Mouse (Mus musculus): ENCODE data around the gene Npepl1. TPM values are rescaled to one million over a fixed set of nuclear protein-coding genes. Genes with fewer than 3 reads are reported as not detected.

Npepl1 gene
- total RNA-seq, 2 experiments from 2014 or later, result 15.8 to 16.2 TPM

GRCm38 (mm10) chr2:174103527-174103926, 6.6 kb upstream of the Npepl1 start:
- no peak for DNase-seq
- intact Hi-C loops (cut with DNase I), result no loop called here

DNA sequence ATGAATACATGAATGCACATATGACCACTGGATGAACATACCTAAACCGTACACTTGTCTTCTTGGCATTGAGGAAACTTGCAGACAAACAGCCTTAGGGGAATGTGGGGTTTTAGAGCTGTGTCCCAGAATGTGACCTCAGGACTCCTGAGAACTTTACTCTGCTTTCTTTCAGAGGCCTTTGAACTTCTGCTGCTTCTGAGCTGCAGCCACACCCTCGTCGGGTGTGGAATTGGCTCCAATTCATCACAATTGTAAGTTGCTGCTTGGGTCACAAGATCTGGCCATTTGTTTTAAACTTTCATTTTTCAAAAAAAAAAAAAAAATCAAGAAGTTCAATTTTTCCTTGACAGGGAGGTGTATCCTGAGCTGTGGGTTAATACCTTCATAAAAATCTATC, 2.8 kb upstream of the Npepl1 start:
- intact Hi-C loops (cut with DNase I), result no loop called here
- no peak for DNase-seq

GRCm38 (mm10) chr2:174110783-174111549, 817 bp downstream of the Npepl1 start:
- intact Hi-C loops (cut with DNase I), result no loop called here
- DNase-seq, result peak; percentile 36

- DNase-seq, result no peak
- intact Hi-C loops (cut with DNase I), result no loop called here
Measured at GRCm38 (mm10) chr2:174112931-174113330, 2.8 kb downstream of the Npepl1 start.

DNA sequence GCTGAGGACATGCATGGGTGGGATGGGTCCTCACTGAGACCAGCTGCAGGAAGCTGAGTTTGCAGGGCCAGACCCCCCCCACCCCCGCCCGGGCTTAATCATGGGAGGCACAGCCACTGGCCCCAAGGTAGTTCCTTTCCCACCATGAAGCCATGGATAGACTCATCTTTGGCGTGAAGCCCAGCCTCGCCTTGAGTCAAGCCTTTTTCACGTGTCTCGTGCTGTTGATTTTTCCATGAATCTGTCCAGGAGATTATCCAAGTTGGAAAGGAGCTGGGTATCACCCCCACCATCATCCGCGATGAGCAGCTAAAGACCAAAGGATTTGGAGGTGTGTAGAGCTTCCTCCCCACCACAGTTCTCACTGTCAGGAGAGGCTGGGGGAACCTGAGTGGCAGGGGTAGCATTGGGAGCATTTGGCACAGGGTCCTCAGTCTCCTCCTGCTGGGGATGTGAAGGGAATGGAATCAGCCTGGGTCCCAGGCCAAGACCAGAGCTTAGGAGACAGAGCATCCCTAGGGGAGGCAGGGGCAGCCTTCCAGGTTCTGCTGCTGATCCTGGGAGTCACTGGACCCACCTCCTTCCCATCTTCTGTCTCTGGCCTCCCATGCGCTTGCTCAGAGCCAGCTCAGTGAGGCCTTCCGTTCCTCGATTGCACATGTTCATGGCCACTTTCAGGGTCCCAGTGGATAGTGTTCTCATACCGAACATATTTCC, 4.2 kb downstream of the Npepl1 start:
- DNase-seq, result no peak
- intact Hi-C loops (cut with DNase I), result no loop called here

- DNase-seq, result no peak
- intact Hi-C loops (cut with DNase I), result no loop called here
Measured at GRCm38 (mm10) chr2:174116929-174117328, 6.8 kb downstream of the Npepl1 start.

DNA sequence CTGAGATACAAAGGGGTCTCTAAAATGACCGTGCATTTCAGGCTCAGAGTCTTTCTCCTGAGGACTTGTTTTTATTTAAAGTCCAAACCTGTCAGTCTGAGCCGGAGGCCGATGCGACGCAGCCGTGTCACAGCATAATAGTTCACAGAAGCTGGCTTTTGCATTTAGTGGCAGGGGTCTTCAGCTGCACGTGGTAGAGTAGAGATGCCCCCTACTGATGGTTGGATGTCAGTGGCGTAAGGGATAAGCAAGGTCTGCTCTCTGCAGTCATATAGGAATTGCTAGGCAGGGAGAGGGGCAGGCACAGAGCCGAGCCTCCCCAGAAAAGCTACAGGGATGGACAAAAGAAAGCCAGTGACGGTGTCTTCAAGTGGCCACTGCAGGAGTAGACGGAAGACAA, 8.0 kb downstream of the Npepl1 start:
- DNase-seq, result no peak
- intact Hi-C loops (cut with DNase I), result no loop called here

DNA sequence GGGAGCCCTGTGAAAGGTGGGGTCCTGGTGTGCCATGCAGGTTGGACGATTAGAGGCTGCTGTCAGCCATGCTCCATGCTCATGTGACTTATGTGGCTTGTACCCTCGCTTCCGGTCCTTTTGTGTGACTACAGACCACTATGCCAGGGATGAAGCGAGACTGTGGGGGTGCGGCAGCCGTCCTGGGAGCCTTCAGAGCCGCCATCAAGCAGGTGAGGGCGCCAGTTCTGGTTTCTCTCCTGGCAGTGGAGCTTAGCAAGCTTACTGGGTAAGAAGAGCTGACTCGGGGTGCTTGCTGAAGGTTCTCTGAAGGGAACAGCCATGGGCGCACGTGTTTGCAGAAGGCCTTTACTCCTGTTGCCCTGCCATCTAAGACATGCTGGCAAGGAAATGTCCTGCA, 9.1 kb downstream of the Npepl1 start:
- DNase-seq, result no peak
- intact Hi-C loops (cut with DNase I), result no loop called here

DNA sequence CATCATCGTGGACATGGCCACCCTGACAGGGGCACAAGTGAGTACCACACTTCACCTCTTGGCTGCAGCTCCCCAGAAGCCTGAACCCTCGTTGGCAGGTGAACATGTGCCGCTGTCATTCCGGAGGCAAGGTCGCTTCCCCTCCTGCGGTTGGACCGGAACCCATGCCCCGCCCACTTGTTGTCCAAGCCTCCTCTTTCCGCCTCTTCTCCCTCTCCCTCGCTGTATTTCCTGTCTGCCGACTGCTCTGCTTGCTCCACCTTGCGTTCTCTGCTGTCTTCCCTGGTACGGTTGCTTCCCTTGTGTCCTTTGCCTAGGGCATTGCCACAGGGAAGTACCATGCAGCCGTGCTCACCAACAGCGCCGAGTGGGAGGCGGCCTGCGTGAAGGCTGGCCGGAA, 10.5 kb downstream of the Npepl1 start:
- intact Hi-C loops (cut with DNase I), result no loop called here

DNA sequence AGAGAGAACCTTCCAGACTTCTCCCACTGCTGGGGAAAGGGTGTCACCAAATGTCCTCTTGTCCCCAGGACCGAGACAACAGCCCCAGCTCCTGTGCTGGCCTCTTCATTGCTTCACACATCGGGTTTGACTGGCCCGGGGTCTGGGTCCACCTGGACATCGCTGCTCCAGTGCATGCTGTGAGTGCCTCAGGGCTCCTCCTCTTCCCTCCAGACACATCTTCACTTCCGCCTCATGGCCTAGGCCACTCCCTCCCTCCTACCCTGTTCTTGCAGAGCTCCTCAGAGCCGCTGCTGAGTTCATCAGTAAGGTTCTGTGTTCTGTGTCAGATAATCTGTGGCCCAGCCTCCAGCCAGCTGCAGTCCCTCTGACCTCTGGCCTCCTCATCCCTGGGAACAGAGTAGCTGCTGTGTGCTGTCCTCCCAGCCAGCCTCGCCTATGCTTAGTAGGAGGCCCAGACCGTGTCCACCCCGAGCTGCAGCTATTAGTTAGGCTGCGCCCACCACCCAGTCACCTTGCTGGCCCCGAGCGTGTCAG, 11.3 kb downstream of the Npepl1 start:
- DNase-seq, result no peak
- intact Hi-C loops (cut with DNase I), result no loop called here

More for the DNA sequence above, 10.5 kb downstream of the Npepl1 start:
- DNase-seq, result no peak

GRCm38 (mm10) chr2:174122331-174122730, 12.2 kb downstream of the Npepl1 start:
- DNase-seq, result no peak
- intact Hi-C loops (cut with DNase I), result no loop called here

GRCm38 (mm10) chr2:174123731-174124130, 13.6 kb downstream of the Npepl1 start:
- DNase-seq, result no peak
- intact Hi-C loops (cut with DNase I), result no loop called here

DNA sequence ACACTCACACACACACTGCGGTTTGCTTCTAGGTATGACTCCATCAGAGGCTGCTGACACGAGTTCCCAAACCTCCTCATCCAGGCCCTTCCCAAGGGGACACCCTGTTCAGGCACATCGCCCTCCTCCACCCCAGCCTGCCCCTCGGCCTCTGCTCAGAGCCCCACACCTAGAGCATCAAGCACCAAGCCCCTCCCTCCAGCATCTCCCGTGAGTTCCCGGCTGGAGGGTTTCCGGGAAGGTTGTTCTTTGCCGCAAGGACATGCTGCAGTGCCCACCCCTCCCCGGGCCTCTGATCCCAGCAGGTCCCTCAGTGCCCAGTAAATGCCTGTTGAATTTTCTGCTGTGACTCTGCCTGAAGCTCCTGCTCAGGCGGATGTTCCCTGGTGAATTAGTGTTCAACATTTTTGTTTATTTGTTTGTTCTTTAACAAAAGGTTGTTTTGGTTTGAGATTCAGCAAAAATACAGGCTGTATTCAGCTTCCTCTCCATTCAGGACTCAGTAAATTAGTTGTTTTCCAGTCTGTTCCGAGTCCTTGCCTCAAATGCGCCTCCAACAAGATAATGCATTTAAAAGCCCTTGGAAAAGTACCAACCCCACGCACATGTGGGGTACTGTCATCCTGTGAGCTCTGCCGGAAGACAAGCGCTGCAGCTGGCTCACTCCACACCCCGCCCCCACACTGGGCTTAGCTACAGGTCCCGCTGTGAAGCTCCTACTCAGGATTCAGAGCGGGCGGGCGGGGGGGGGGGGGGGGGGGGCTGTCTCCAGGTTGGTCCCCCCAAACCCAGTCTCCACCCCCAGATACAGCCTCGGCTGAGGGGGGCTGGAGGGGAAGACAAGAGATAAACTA, 16.6 kb downstream of the Npepl1 start:
- DNase-seq, result peak; percentile 66
- intact Hi-C loops (cut with DNase I), result no loop called here

- intact Hi-C loops (cut with DNase I), result no loop called here
- DNase-seq, result no peak
Measured at GRCm38 (mm10) chr2:174127376-174127713, 17.2 kb downstream of the Npepl1 start.

GRCm38 (mm10) chr2:174128926-174129325, 18.8 kb downstream of the Npepl1 start:
- no peak for DNase-seq
- intact Hi-C loops (cut with DNase I), result no loop called here

- intact Hi-C loops (cut with DNase I), result no loop called here
- no peak for DNase-seq
Measured at GRCm38 (mm10) chr2:174130468-174131097, 20.4 kb downstream of the Npepl1 start.

GRCm38 (mm10) chr2:174132413-174132969, 22.3 kb downstream of the Npepl1 start:
- DNase-seq, result no peak
- intact Hi-C loops (cut with DNase I), result no loop called here

DNA sequence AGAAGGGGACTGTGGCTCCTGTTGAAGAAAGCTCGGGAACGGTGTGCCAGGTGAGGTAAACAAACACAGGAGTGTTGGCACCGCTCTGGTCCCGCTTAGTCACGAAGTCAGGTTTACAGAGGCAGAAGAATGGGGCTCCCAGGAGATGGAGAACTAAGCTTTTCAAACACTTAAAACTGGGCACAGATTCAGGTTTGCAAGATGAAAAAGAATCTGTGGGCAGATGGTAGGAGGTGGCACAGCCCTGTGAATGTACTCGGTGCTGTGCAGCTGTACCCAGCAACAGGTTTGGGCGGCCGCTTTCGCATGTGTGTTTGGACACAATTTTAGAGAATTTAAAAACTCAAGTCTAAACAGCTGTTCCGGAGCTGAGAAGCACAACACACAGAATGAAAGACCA, 48.9 kb downstream of the Npepl1 start:
- intact Hi-C loops (cut with DNase I), result no loop called here

DNA sequence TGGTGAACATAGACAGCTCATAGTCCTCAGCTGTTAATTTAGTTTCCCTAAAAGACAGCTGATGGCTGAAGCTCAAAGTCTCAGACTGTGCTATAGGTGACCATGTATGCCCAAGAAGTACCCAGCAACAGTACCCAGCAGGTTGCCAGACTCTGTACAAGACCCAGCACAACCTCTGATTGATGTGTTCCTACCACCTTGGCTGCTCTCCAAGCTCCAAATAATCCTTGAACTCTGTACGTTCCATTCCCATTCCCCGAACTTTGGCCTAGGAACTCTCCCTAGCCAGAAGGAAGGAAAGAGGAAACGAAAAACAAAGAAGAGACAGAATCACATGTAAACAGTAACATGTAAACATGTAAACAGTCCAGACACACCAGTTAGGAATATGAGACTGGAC, 50.3 kb downstream of the Npepl1 start:
- intact Hi-C loops (cut with DNase I), result no loop called here
- DNase-seq, result no peak

More for the DNA sequence above, 48.9 kb downstream of the Npepl1 start:
- no peak for DNase-seq

Measured in left cerebral cortex, postnatal 4 days (tissue).